Mouse (Mus musculus) bone marrow macrophage, adult 2 months (primary cell): Measurements from ENCODE around the gene Ssr2.

Experiments
- CTCF ChIP-seq: IDR thresholded peaks from 2 replicates; pipeline ENCODE4 v1.5.1; 2012; ENCODE audit warnings: low read depth, mild to moderate bottlenecking, low read length, moderate library complexity
- POLR2A ChIP-seq: IDR thresholded peaks from 2 replicates; pipeline ENCODE4 v1.6.1; 2012; ENCODE audit warnings: mild to moderate bottlenecking, low read depth, low read length, borderline replicate concordance

GRCm38 (mm10) chr3:88620992-88621536, 45.4 kb downstream of the Ssr2 start:
- TF ChIP-seq POLR2A, result no peak
- TF ChIP-seq CTCF, result no peak
